Mouse (Mus musculus): ENCODE measurements around the gene Rpl39l. TPM values are rescaled to one million over a fixed set of nuclear protein-coding genes. Genes with fewer than 3 reads are reported as not detected.
"Not testable (repeated sequence)": the region's sequence is repeated elsewhere in the genome, so short reads cannot be mapped to it uniquely, and the experiment has no call there.

Gene Rpl39l
- polyA plus RNA-seq, 1 experiment from 2014 or later: not detected

GRCm38 (mm10) chr16:10192679-10193506, 22.9 kb downstream of the Rpl39l start, which contains the start of gene Atf7ip2:
Atf7ip2 (plus strand) TSS chr16:10192712.
- peak; percentile 85 for DNase-seq (ENCODE audit: low spot score)
- Histone ChIP-seq H3K27me3 (ENCODE audit: control insufficient read depth, insufficient read depth, low read length) (peaks cover 9% of the 10 kb centered on the region; the same call in 1 of the 2 replicates), H3K4me1 (replicated peaks; ENCODE audit: control insufficient read depth, insufficient read depth, low read length) (peaks cover 5% of the 10 kb centered on the region; the same call in 1 of the 2 replicates), H3K36me3 (replicated peaks; ENCODE audit: control insufficient read depth, insufficient read depth) (no peaks in the 10 kb centered on the region), H3K4me3 (replicated peaks; ENCODE audit: low read length) (peak within 1 kb of the TSS; percentile 47), H3K4me2 (replicated peaks) (peak within 1 kb of the TSS; percentile 95), H3K9me3 (ENCODE audit: control insufficient read depth, low read length) (no peaks in the 10 kb centered on the region), H3K27ac (no peak within 1 kb of the TSS), H3K9ac (peak within 1 kb of the TSS; percentile 44)
- peak; percentile 96 for ATAC-seq (ENCODE audit: low FRiP score)
- WGBS: under 1% methylated on average over 63 of the region's 63 CpGs

GRCm38 (mm10) chr16:10208777-10209176, 38.8 kb downstream of the Rpl39l start:
- no peak overlapping the region for H3K4me2 ChIP-seq (replicated peaks)
- no peak overlapping the region for H3K9ac ChIP-seq
- H3K27ac ChIP-seq: no peak overlapping the region
- H3K27me3 ChIP-seq (ENCODE audit: control insufficient read depth, insufficient read depth, low read length): no peaks in the 10 kb centered on the region
- no peaks in the 10 kb centered on the region for H3K36me3 ChIP-seq (replicated peaks; ENCODE audit: control insufficient read depth, insufficient read depth)
- DNase-seq (ENCODE audit: low spot score) (no peak), ATAC-seq (ENCODE audit: low FRiP score) (no peak)
- H3K4me1 ChIP-seq (replicated peaks; ENCODE audit: control insufficient read depth, insufficient read depth, low read length): no peaks in the 10 kb centered on the region
- no peaks in the 10 kb centered on the region for H3K9me3 ChIP-seq (ENCODE audit: control insufficient read depth, low read length)
- no peak overlapping the region for H3K4me3 ChIP-seq (replicated peaks; ENCODE audit: low read length)
- 92% methylated on average over 1 of the region's 1 CpGs for WGBS

GRCm38 (mm10) chr16:10216366-10216765, 46.3 kb downstream of the Rpl39l start:
- not testable (repeated sequence) for DNase-seq (ENCODE audit: low spot score); H3K27ac ChIP-seq; H3K9ac ChIP-seq; H3K4me2 ChIP-seq (replicated peaks); H3K4me3 ChIP-seq (replicated peaks; ENCODE audit: low read length); H3K4me1 ChIP-seq (replicated peaks; ENCODE audit: control insufficient read depth, insufficient read depth, low read length); ATAC-seq (ENCODE audit: low FRiP score); H3K27me3 ChIP-seq (ENCODE audit: control insufficient read depth, insufficient read depth, low read length); H3K36me3 ChIP-seq (replicated peaks; ENCODE audit: control insufficient read depth, insufficient read depth); H3K9me3 ChIP-seq (ENCODE audit: control insufficient read depth, low read length)
- WGBS: 95% methylated on average over 1 of the region's 1 CpGs

GRCm38 (mm10) chr16:10217020-10217419, 47.0 kb downstream of the Rpl39l start:
- H3K4me3 ChIP-seq (replicated peaks; ENCODE audit: low read length); H3K9me3 ChIP-seq (ENCODE audit: control insufficient read depth, low read length); DNase-seq (ENCODE audit: low spot score); H3K4me1 ChIP-seq (replicated peaks; ENCODE audit: control insufficient read depth, insufficient read depth, low read length); H3K27me3 ChIP-seq (ENCODE audit: control insufficient read depth, insufficient read depth, low read length); ATAC-seq (ENCODE audit: low FRiP score); H3K36me3 ChIP-seq (replicated peaks; ENCODE audit: control insufficient read depth, insufficient read depth); H3K27ac ChIP-seq; H3K4me2 ChIP-seq (replicated peaks); H3K9ac ChIP-seq: not testable (repeated sequence)
- WGBS: 89% methylated on average over 2 of the region's 2 CpGs

Other genes with a start within 250 kb of the Rpl39l start
- 6.2 and 6.9 TPM in 2 replicates for gene Grin2a, start 174.7 kb upstream of the Rpl39l start, polyA plus RNA-seq (2014; fragmentation: Nextera tagmentation; extraction: Ambion mirVana)
- 0.26 and 0.29 TPM in 2 replicates for gene Atf7ip2, start 22.5 kb downstream of the Rpl39l start, polyA plus RNA-seq (2014; fragmentation: Nextera tagmentation; extraction: Ambion mirVana)
- 17.6 and 19.5 TPM in 2 replicates for gene Emp2, start 143.7 kb downstream of the Rpl39l start, polyA plus RNA-seq (2014; fragmentation: Nextera tagmentation; extraction: Ambion mirVana)
- gene Tekt5, start 225.3 kb downstream of the Rpl39l start, polyA plus RNA-seq (2014; fragmentation: Nextera tagmentation; extraction: Ambion mirVana): 16.1 and 17.9 TPM in 2 replicates
- 46.0 and 50.4 TPM in 2 replicates for gene Nubp1, start 241.7 kb downstream of the Rpl39l start, polyA plus RNA-seq (2014; fragmentation: Nextera tagmentation; extraction: Ambion mirVana)

All from hindbrain, embryonic 14.5 days (tissue).